Mouse (Mus musculus): ENCODE data around the gene Vps33a.

DNA sequence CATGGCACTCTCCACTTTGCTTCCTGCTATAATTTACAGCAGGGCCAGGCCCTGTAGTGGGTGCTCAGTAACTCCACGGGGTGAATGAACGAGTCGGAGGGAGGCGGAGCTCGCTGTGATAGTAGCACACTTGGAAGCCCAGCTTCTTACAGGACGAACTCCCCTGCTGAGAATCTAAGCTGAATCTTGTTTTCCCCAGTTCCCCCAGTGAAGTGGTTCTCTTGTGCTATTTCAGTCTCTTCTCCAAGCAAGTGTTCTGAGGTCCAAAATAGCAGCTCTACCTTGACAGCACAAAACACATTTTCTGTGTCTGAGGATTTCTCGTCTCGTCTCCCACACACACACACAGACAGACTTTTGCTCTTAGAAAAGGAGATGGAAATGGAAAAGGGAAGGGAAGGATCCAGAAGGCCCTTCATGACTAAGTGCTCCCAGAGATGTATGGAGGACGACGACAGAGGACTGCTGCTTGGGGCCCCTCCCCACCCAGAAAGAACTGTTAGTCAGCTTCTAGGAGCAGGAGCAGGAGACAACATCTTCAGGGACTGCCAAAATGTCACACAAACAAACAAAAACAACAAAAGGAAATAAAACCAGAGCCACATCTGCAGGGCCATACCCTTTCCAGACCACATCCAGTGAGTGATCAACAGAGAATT, 20.9 kb upstream of the Vps33a start:
- no peak for TF ChIP-seq CTCF (IDR thresholded peaks at IDR 0.05; ENCODE audit: borderline replicate concordance, insufficient read depth, low read depth, low read length)
- no peak for TF ChIP-seq POLR2A (IDR thresholded peaks at IDR 0.05; ENCODE audit: borderline replicate concordance, insufficient read depth, low read length)

All from cerebellum, adult 2 months (tissue).